Mouse (Mus musculus): ENCODE data around the gene Adgrf1. TPM values are rescaled to one million over a fixed set of nuclear protein-coding genes. Genes with fewer than 3 reads are reported as not detected.

The Adgrf1 gene
- polyA plus RNA-seq, 1 experiment = not detected

GRCm38 (mm10) chr17:43236656-43237250 is 33.4 kb upstream of the Adgrf1 start:
- Histone ChIP-seq H3K36me3 (ENCODE audit: control insufficient read depth, insufficient read depth) (no peaks in the 10 kb centered on the region), H3ac (ENCODE audit: control insufficient read depth, insufficient read length) (no peak overlapping the region), H3K27me3 (ENCODE audit: control insufficient read depth, insufficient read depth, insufficient read length) (no peaks in the 10 kb centered on the region), H3K4me2 (ENCODE audit: low read depth) (no peak overlapping the region), H3K4me3 (no peak overlapping the region), H3K79me2 (ENCODE audit: control insufficient read depth, insufficient read depth) (no peaks in the 10 kb centered on the region)
- no peak for TF ChIP-seq E2F4 (IDR thresholded peaks at IDR 0.05; ENCODE audit: insufficient read depth)
- TF ChIP-seq TCF3 (IDR thresholded peaks at IDR 0.05; ENCODE audit: insufficient read length, low read depth) = no peak
- no peak for TF ChIP-seq MYOD1 (IDR thresholded peaks at IDR 0.05; ENCODE audit: control insufficient read depth in 1 of 3, insufficient read length in 2 of 3, low read depth in 2 of 3)
- TF ChIP-seq CEBPB (IDR thresholded peaks at IDR 0.05; ENCODE audit: insufficient read depth, poor library complexity, severe bottlenecking) = no peak
- no peak for TF ChIP-seq SRF (IDR thresholded peaks at IDR 0.05; ENCODE audit: control insufficient read depth, insufficient read length, low read depth)
- TF ChIP-seq USF1 (IDR thresholded peaks at IDR 0.05; ENCODE audit: low read depth) = no peak
- no peak for TF ChIP-seq MYOG (IDR thresholded peaks at IDR 0.05; ENCODE audit: control insufficient read depth in 1 of 3, insufficient read depth in 1 of 3, insufficient read length in 2 of 3, low read depth in 2 of 3)
- no peak for TF ChIP-seq POLR2A (IDR thresholded peaks at IDR 0.05; ENCODE audit: insufficient read length, low read depth)
- TF ChIP-seq MAX (IDR thresholded peaks at IDR 0.05; ENCODE audit: low read depth) = no peak
- TF ChIP-seq POLR2AphosphoS2 (IDR thresholded peaks at IDR 0.05; ENCODE audit: insufficient read length, low read depth) = no peak
- no peak for TF ChIP-seq REST (IDR thresholded peaks at IDR 0.05; ENCODE audit: insufficient read depth, insufficient read length)
- TF ChIP-seq TCF12 (IDR thresholded peaks at IDR 0.05; ENCODE audit: insufficient read depth, poor library complexity, severe bottlenecking) = no peak

- TF ChIP-seq SRF (IDR thresholded peaks at IDR 0.05; ENCODE audit: control insufficient read depth, insufficient read length, low read depth) (no peak), TCF12 (IDR thresholded peaks at IDR 0.05; ENCODE audit: insufficient read depth, poor library complexity, severe bottlenecking) (no peak), TCF3 (IDR thresholded peaks at IDR 0.05; ENCODE audit: insufficient read length, low read depth) (no peak), POLR2A (IDR thresholded peaks at IDR 0.05; ENCODE audit: insufficient read length, low read depth) (no peak), POLR2AphosphoS2 (IDR thresholded peaks at IDR 0.05; ENCODE audit: insufficient read length, low read depth) (no peak), CEBPB (IDR thresholded peaks at IDR 0.05; ENCODE audit: insufficient read depth, poor library complexity, severe bottlenecking) (no peak), E2F4 (IDR thresholded peaks at IDR 0.05; ENCODE audit: insufficient read depth) (no peak), REST (IDR thresholded peaks at IDR 0.05; ENCODE audit: insufficient read depth, insufficient read length) (no peak), MYOG (IDR thresholded peaks at IDR 0.05; ENCODE audit: control insufficient read depth in 1 of 3, insufficient read depth in 1 of 3, insufficient read length in 2 of 3, low read depth in 2 of 3) (no peak), MYOD1 (IDR thresholded peaks at IDR 0.05; ENCODE audit: control insufficient read depth in 1 of 3, insufficient read length in 2 of 3, low read depth in 2 of 3) (no peak), MAX (IDR thresholded peaks at IDR 0.05; ENCODE audit: low read depth) (no peak), USF1 (IDR thresholded peaks at IDR 0.05; ENCODE audit: low read depth) (no peak)
- H3ac ChIP-seq (ENCODE audit: control insufficient read depth, insufficient read length) = no peak overlapping the region
- H3K4me2 ChIP-seq (ENCODE audit: low read depth) = no peak overlapping the region
- H3K36me3 ChIP-seq (ENCODE audit: control insufficient read depth, insufficient read depth) = no peaks in the 10 kb centered on the region
- H3K27me3 ChIP-seq (ENCODE audit: control insufficient read depth, insufficient read depth, insufficient read length) = no peaks in the 10 kb centered on the region
- H3K4me3 ChIP-seq = no peak overlapping the region
- no peaks in the 10 kb centered on the region for H3K79me2 ChIP-seq (ENCODE audit: control insufficient read depth, insufficient read depth)
Observed at GRCm38 (mm10) chr17:43239035-43239434, 31.1 kb upstream of the Adgrf1 start.

GRCm38 (mm10) chr17:43241134-43241533 is 29.0 kb upstream of the Adgrf1 start:
- no peaks in the 10 kb centered on the region for H3K27me3 ChIP-seq (ENCODE audit: control insufficient read depth, insufficient read depth, insufficient read length)
- TF ChIP-seq E2F4 (IDR thresholded peaks at IDR 0.05; ENCODE audit: insufficient read depth) (no peak), SRF (IDR thresholded peaks at IDR 0.05; ENCODE audit: control insufficient read depth, insufficient read length, low read depth) (no peak), TCF12 (IDR thresholded peaks at IDR 0.05; ENCODE audit: insufficient read depth, poor library complexity, severe bottlenecking) (no peak), REST (IDR thresholded peaks at IDR 0.05; ENCODE audit: insufficient read depth, insufficient read length) (no peak), POLR2A (IDR thresholded peaks at IDR 0.05; ENCODE audit: insufficient read length, low read depth) (no peak), TCF3 (IDR thresholded peaks at IDR 0.05; ENCODE audit: insufficient read length, low read depth) (no peak), MYOD1 (IDR thresholded peaks at IDR 0.05; ENCODE audit: control insufficient read depth in 1 of 3, insufficient read length in 2 of 3, low read depth in 2 of 3) (no peak), MYOG (IDR thresholded peaks at IDR 0.05; ENCODE audit: control insufficient read depth in 1 of 3, insufficient read depth in 1 of 3, insufficient read length in 2 of 3, low read depth in 2 of 3) (no peak), CEBPB (IDR thresholded peaks at IDR 0.05; ENCODE audit: insufficient read depth, poor library complexity, severe bottlenecking) (no peak)
- no peak overlapping the region for H3K4me3 ChIP-seq
- no peak overlapping the region for H3K4me2 ChIP-seq (ENCODE audit: low read depth)
- H3K79me2 ChIP-seq (ENCODE audit: control insufficient read depth, insufficient read depth) = no peaks in the 10 kb centered on the region
- H3K36me3 ChIP-seq (ENCODE audit: control insufficient read depth, insufficient read depth) = no peaks in the 10 kb centered on the region
- H3ac ChIP-seq (ENCODE audit: control insufficient read depth, insufficient read length) = no peak overlapping the region

- no peak for TF ChIP-seq REST (IDR thresholded peaks at IDR 0.05; ENCODE audit: insufficient read depth, insufficient read length)
- Histone ChIP-seq H3ac (ENCODE audit: control insufficient read depth, insufficient read length) (no peak overlapping the region), H3K27me3 (ENCODE audit: control insufficient read depth, insufficient read depth, insufficient read length) (no peaks in the 10 kb centered on the region), H3K4me2 (ENCODE audit: low read depth) (no peak overlapping the region), H3K79me2 (ENCODE audit: control insufficient read depth, insufficient read depth) (no peaks in the 10 kb centered on the region), H3K4me3 (no peak overlapping the region), H3K36me3 (ENCODE audit: control insufficient read depth, insufficient read depth) (no peaks in the 10 kb centered on the region)
Observed at GRCm38 (mm10) chr17:43242609-43243008, 27.5 kb upstream of the Adgrf1 start.

GRCm38 (mm10) chr17:43245364-43245763 is 24.8 kb upstream of the Adgrf1 start:
- Histone ChIP-seq H3ac (ENCODE audit: control insufficient read depth, insufficient read length) (no peak overlapping the region), H3K4me3 (no peak overlapping the region), H3K36me3 (ENCODE audit: control insufficient read depth, insufficient read depth) (no peaks in the 10 kb centered on the region), H3K4me2 (ENCODE audit: low read depth) (no peak overlapping the region), H3K27me3 (ENCODE audit: control insufficient read depth, insufficient read depth, insufficient read length) (no peaks in the 10 kb centered on the region), H3K79me2 (ENCODE audit: control insufficient read depth, insufficient read depth) (no peaks in the 10 kb centered on the region)
- TF ChIP-seq SRF (IDR thresholded peaks at IDR 0.05; ENCODE audit: control insufficient read depth, insufficient read length, low read depth) (no peak), TCF3 (IDR thresholded peaks at IDR 0.05; ENCODE audit: insufficient read length, low read depth) (no peak), TCF12 (IDR thresholded peaks at IDR 0.05; ENCODE audit: insufficient read depth, poor library complexity, severe bottlenecking) (no peak), USF1 (IDR thresholded peaks at IDR 0.05; ENCODE audit: low read depth) (no peak), E2F4 (IDR thresholded peaks at IDR 0.05; ENCODE audit: insufficient read depth) (no peak), POLR2A (IDR thresholded peaks at IDR 0.05; ENCODE audit: insufficient read length, low read depth) (no peak), POLR2AphosphoS2 (IDR thresholded peaks at IDR 0.05; ENCODE audit: insufficient read length, low read depth) (no peak), MAX (IDR thresholded peaks at IDR 0.05; ENCODE audit: low read depth) (no peak)

All from myocyte (in vitro differentiated cells).